Comparison of ENCODE assay signal across 8 mouse cellular contexts in the genomic region with DNA sequence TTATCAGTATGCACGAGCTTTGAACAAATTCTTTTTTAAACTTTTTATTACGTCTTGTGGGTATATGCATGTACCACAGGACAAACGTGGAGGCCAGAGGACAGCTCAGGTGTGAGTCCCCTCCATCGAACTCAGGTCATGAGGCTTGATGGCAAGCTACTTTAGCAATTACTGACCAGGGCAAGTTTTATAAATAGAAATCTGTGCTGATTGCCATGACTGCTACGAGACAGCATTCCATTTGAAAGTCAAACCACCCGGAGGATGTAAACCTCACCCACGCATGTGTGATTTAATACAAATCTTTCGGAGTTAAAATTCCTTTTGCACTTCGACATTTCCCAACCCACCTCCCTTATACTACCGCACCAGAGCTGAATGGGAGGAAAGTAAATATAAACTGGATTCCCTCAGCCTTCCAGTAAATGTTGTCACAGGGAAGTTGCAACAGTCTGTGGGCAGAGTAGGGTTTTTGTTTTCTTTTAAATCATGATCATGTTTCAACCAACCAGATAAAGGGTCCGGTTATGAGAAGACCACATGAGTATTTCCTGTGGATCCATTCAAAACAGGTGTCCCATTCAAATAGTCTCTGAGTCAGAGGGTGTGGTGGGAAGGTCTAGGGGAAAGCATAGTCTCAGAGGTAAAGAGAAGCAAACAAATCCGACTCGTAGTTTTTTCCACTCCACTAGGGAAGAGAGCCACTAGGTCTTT. TPM values are rescaled to one million over a fixed set of nuclear protein-coding genes. Genes with fewer than 3 reads are reported as not detected.
DNase-seq lines count a peak whose midpoint lies in the region; ATAC-seq lines count a peak whose summit lies in the region.

No protein-coding gene starts in this region.

- H3K4me2 ChIP-seq in neural tube, embryonic 11.5 days (ENCODE audit: low read depth), result peak overlapping the region; percentile 74
- peak overlapping the region; percentile 67 for H3K4me2 ChIP-seq in forebrain, embryonic 11.5 days (ENCODE audit: low read depth, low read length, severe bottlenecking)
- peak overlapping the region; percentile 75 for H3K4me2 ChIP-seq in midbrain, embryonic 15.5 days

- DNase-seq in neural tube, embryonic 11.5 days (ENCODE audit: low spot score), result no peak
- DNase-seq in neural tube, embryonic 10.5 days (ENCODE audit: extremely low spot score, low spot score), result no peak
- DNase-seq in forebrain, embryonic 11.5 days (ENCODE audit: low spot score), result no peak
- peak; percentile 72 for DNase-seq in induced T-regulatory cell, adult 2 months (ENCODE audit: low read depth)
- no peak for DNase-seq in urinary bladder, postnatal 10 days (ENCODE audit: low spot score)
- no peak for DNase-seq in frontal cortex, adult 2 months (ENCODE audit: extremely low spot score in 1 of 2, low spot score in 1 of 2)

- peak; percentile 20; the same call in 1 of the 2 replicates for ATAC-seq in neural tube, embryonic 11.5 days (ENCODE audit: insufficient read depth, low FRiP score, low TSS enrichment)
- ATAC-seq in forebrain, embryonic 11.5 days (replicated peaks; ENCODE audit: low FRiP score), result peak; percentile 29
- peak; percentile 40 for ATAC-seq in midbrain, embryonic 15.5 days (replicated peaks)
- ATAC-seq in erythroid progenitor cell, adult 5-6 weeks (replicated peaks; ENCODE audit: low FRiP score, poor library complexity, severe bottlenecking), result no peak

- peak overlapping the region; percentile 72 for H3K4me3 ChIP-seq in neural tube, embryonic 11.5 days (ENCODE audit: low read depth, low read length)
- H3K4me3 ChIP-seq in forebrain, embryonic 11.5 days (ENCODE audit: low read depth, low read length), result peak overlapping the region; percentile 72
- H3K4me3 ChIP-seq in midbrain, embryonic 15.5 days, result peak overlapping the region; percentile 71

- no peaks in the 10 kb centered on the region for H3K9me3 ChIP-seq in neural tube, embryonic 11.5 days (ENCODE audit: control insufficient read depth, low read length)
- H3K9me3 ChIP-seq in forebrain, embryonic 11.5 days (ENCODE audit: control insufficient read depth, low read length), result no peaks in the 10 kb centered on the region
- H3K9me3 ChIP-seq in midbrain, embryonic 15.5 days, result 0 out of 2 replicates have a peak, but pooled peaks cover 5% of the 10 kb centered on the region

- no peaks in the 10 kb centered on the region for H3K27me3 ChIP-seq in neural tube, embryonic 11.5 days (ENCODE audit: control insufficient read depth, insufficient read depth, low read length)
- no peaks in the 10 kb centered on the region for H3K27me3 ChIP-seq in forebrain, embryonic 11.5 days (ENCODE audit: control insufficient read depth, insufficient read depth, low read length)
- H3K27me3 ChIP-seq in midbrain, embryonic 15.5 days (replicated peaks), result no peaks in the 10 kb centered on the region

- H3K9ac ChIP-seq in neural tube, embryonic 11.5 days (ENCODE audit: low read length), result peak overlapping the region; percentile 86; the same call in 1 of the 2 replicates
- peak overlapping the region; percentile 82; the same call in 1 of the 2 replicates for H3K9ac ChIP-seq in forebrain, embryonic 11.5 days (ENCODE audit: low read length)
- peak overlapping the region; percentile 74 for H3K9ac ChIP-seq in midbrain, embryonic 15.5 days

- no peaks in the 10 kb centered on the region for H3K36me3 ChIP-seq in neural tube, embryonic 11.5 days (ENCODE audit: control insufficient read depth, insufficient read depth, low read length)
- H3K36me3 ChIP-seq in forebrain, embryonic 11.5 days (ENCODE audit: control insufficient read depth, insufficient read depth, low read length), result no peaks in the 10 kb centered on the region
- no peaks in the 10 kb centered on the region for H3K36me3 ChIP-seq in midbrain, embryonic 15.5 days (replicated peaks)

- H3K4me1 ChIP-seq in neural tube, embryonic 11.5 days (ENCODE audit: control insufficient read depth, insufficient read depth, low read length), result no peaks in the 10 kb centered on the region
- 0 out of 2 replicates have a peak, but pooled peaks cover 2% of the 10 kb centered on the region for H3K4me1 ChIP-seq in forebrain, embryonic 11.5 days (replicated peaks; ENCODE audit: control insufficient read depth, insufficient read depth, low read length)
- H3K4me1 ChIP-seq in midbrain, embryonic 15.5 days, result peaks cover 12% of the 10 kb centered on the region; the same call in 1 of the 2 replicates

- H3K27ac ChIP-seq in neural tube, embryonic 11.5 days (ENCODE audit: low read depth, low read length), result no peak overlapping the region
- H3K27ac ChIP-seq in forebrain, embryonic 11.5 days (ENCODE audit: low read depth, low read length), result no peak overlapping the region
- 0 out of 2 replicates have a peak overlapping the region, but pooled peaks have one; percentile 84 for H3K27ac ChIP-seq in midbrain, embryonic 15.5 days

- 58% methylated on average over 13 of the region's 13 CpGs for WGBS in neural tube, embryonic 11.5 days
- 57% methylated on average over 13 of the region's 13 CpGs for WGBS in forebrain, embryonic 11.5 days
- 47% methylated on average over 13 of the region's 13 CpGs for WGBS in midbrain, embryonic 15.5 days

RNA-seq across cellular contexts. Expression of a gene that starts 0.7 kb away (rescaled TPM):
- polyA plus RNA-seq in neural tube, embryonic 11.5 days (2014; fragmentation: Nextera tagmentation; extraction: Ambion mirVana), result 35.4 and 44.1 TPM in 2 replicates
- 22.0 and 31.7 TPM in 2 replicates for polyA plus RNA-seq in forebrain, embryonic 11.5 days (2014; fragmentation: Nextera tagmentation; extraction: Ambion mirVana)
- 86.4 and 90.1 TPM in 2 replicates for polyA plus RNA-seq in midbrain, embryonic 15.5 days (2015; fragmentation: Nextera tagmentation; extraction: Ambion mirVana)
- 69.6 and 75.7 TPM in 2 replicates for polyA plus RNA-seq in frontal cortex, adult 2 months (2012; rRNA removed)
- total RNA-seq in erythroid progenitor cell, adult 5-6 weeks (2015; ENCODE audit: low replicate concordance), result 3.6 and 5.4 TPM in 2 replicates
- 2.0 and 6.9 TPM in 2 replicates for total RNA-seq in erythroid progenitor cell, adult 5-6 weeks (2017; ENCODE audit: low replicate concordance)
